Mouse (Mus musculus) CH12.LX (cell line): ENCODE data around the gene Arhgef2.

Source experiments
- CHD2 ChIP-seq: IDR thresholded peaks from 2 replicates; pipeline ENCODE4 v1.6.1; 2011; ENCODE audit warnings: low read length, improper control_type of control experiment
- CTCF ChIP-seq, 2 experiments: IDR thresholded peaks in 1 of 2; conservative IDR thresholded peaks in 1 of 2; 2 replicates each; pipeline ENCODE4 v1.5.1; 2011 to 2012; ENCODE audit warnings: low read depth in 2 of 2, low read length in 2 of 2, improper control_type of control experiment in 1 of 2, inconsistent platforms in 1 of 2, mild to moderate bottlenecking in 1 of 2, moderate library complexity in 1 of 2
- ELF1 ChIP-seq: IDR thresholded peaks from 2 replicates; pipeline ENCODE4 v1.6.1; 2014; ENCODE audit warnings: low read depth, mild to moderate bottlenecking, inconsistent platforms, low read length, improper control_type of control experiment
- EP300 ChIP-seq: IDR thresholded peaks from 2 replicates; pipeline ENCODE4 v1.6.1; 2011; ENCODE audit warnings: low read length, improper control_type of control experiment
- ETS1 ChIP-seq: conservative IDR thresholded peaks from 2 replicates; pipeline ENCODE4 v1.6.1; 2012; ENCODE audit warnings: low read depth, mild to moderate bottlenecking, inconsistent platforms, low read length, improper control_type of control experiment, moderate library complexity
- IRF4 ChIP-seq: IDR thresholded peaks from 2 replicates; pipeline ENCODE4 v1.6.1; 2014; ENCODE audit warnings: low read depth, mild to moderate bottlenecking, inconsistent platforms, low read length, improper control_type of control experiment
- JUN ChIP-seq: IDR thresholded peaks from 2 replicates; pipeline ENCODE4 v1.6.1; 2011; ENCODE audit warnings: low read depth, mild to moderate bottlenecking, low read length, improper control_type of control experiment, moderate library complexity; ENCODE audit not compliant: insufficient read depth
- MAX ChIP-seq: IDR thresholded peaks from 2 replicates; pipeline ENCODE4 v1.6.1; 2011; ENCODE audit warnings: low read length, improper control_type of control experiment
- MAZ ChIP-seq: IDR thresholded peaks from 2 replicates; pipeline ENCODE4 v1.6.1; 2012; ENCODE audit warnings: low read depth, mild to moderate bottlenecking, inconsistent platforms, low read length, improper control_type of control experiment, moderate library complexity
- MYC ChIP-seq: IDR thresholded peaks from 2 replicates; pipeline ENCODE4 v1.6.1; 2011; ENCODE audit warnings: low read depth, mild to moderate bottlenecking, improper control_type of control experiment, low read length
- NELFE ChIP-seq: IDR thresholded peaks from 2 replicates; pipeline ENCODE4 v1.6.1; 2011; ENCODE audit warnings: low read depth, low read length, improper control_type of control experiment
- TBP ChIP-seq: conservative IDR thresholded peaks from 2 replicates; pipeline ENCODE4 v1.6.1; 2011; ENCODE audit warnings: low read depth, low read length, improper control_type of control experiment
- ZMIZ1 ChIP-seq: IDR thresholded peaks from 2 replicates; pipeline ENCODE4 v1.6.1; 2012; ENCODE audit warnings: low read depth, mild to moderate bottlenecking, inconsistent platforms, low read length, improper control_type of control experiment

GRCm38 (mm10) chr3:88649967-88650366 lies 44.2 kb downstream of the Arhgef2 start:
- TF ChIP-seq MYC, result no peak
- no peak for TF ChIP-seq EP300
- no peak for TF ChIP-seq ELF1
- no peak for TF ChIP-seq NELFE
- TF ChIP-seq ETS1, result no peak
- no peak for TF ChIP-seq IRF4
- no peak for TF ChIP-seq MAZ
- TF ChIP-seq CTCF (conservative IDR thresholded peaks at IDR 0.05 in 1 of 2, IDR thresholded peaks at IDR 0.05 in 1 of 2; ENCODE audit: low read depth in 2 of 2, low read length in 2 of 2), result no peak
- no peak for TF ChIP-seq CHD2
- no peak for TF ChIP-seq JUN
- TF ChIP-seq TBP, result no peak
- no peak for TF ChIP-seq MAX
- TF ChIP-seq ZMIZ1, result no peak
